Mouse (Mus musculus): ENCODE measurements around the gene Arhgap29. TPM values are rescaled to one million over a fixed set of nuclear protein-coding genes. Genes with fewer than 3 reads are reported as not detected.

The Arhgap29 gene
- polyA plus RNA-seq (2015; fragmentation: Nextera tagmentation; extraction: Ambion mirVana), result 36.2 and 38.5 TPM in 2 replicates

DNA sequence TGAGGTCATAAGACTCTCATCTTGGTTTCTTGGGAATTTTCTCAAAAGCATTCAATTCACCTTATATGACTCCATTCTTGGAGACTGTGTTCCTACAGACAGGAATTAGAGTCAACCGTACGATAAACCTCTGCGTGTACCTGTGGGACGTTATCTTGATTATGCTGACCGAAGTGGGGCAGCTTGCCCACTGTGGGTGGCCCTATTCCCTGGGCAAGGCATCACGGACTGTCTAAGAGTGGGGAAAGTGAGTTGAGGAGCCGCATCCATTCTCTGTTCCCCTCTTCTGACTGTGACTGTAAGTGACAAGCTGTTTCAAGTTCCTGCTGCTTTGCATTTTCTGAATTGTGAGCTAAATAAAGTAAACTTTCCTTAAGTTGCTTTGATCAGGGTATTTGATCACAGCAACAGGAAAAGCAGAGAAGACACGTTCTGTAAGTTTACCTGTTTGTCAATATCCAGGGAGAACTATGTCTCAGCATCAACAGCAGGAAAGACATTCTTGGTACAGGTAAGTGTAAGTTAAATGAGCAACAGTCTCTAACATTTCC, at the start of gene Arhgap29:
TSS of gene Arhgap29 (plus strand) at position 501 of the 551 bp plus-strand sequence.
- Histone ChIP-seq H3K27me3 (ENCODE audit: insufficient read depth, low read length) (no peaks in the 10 kb centered on the region), H3K27ac (peak within 1 kb of the TSS; percentile 80), H3K36me3 (ENCODE audit: insufficient read depth, low read length) (no peaks in the 10 kb centered on the region), H3K4me2 (ENCODE audit: low read length) (peak within 1 kb of the TSS; percentile 74), H3K4me3 (replicated peaks; ENCODE audit: low read depth, low read length) (peak within 1 kb of the TSS; percentile 63), H3K4me1 (replicated peaks; ENCODE audit: insufficient read depth, low read length) (0 out of 2 replicates have a peak, but pooled peaks cover 5% of the 10 kb centered on the region), H3K9ac (ENCODE audit: low read depth, low read length) (peak within 1 kb of the TSS; percentile 80), H3K9me3 (replicated peaks; ENCODE audit: low read length) (no peaks in the 10 kb centered on the region)
- DNase-seq (ENCODE audit: low spot score) (no peak), ATAC-seq (replicated peaks; ENCODE audit: low FRiP score, low read depth) (no peak)
- 94% methylated on average over 8 of the region's 8 CpGs for WGBS
- no peak for TF ChIP-seq CTCF (IDR thresholded peaks at IDR 0.05; ENCODE audit: low read depth)

DNA sequence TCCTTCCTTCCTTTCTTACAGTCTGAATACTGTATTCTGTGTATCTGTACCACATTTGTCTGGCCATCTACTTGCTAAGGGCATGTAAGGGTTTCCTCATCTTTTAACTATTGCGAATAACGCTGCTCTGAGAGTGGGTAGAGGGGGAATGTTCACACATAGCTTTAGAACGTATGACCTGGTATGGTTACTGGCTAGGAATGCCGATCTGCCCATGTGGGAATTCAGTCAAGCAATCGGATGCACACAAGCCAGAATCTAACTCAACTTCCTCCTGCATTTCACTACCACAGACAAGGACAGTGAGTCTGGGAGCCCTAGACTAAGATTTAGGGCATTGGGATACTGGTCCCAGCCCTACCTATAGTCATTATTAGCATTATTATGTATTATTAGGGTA, 49.6 kb upstream of the Arhgap29 start:
- 49% methylated on average over 5 of the region's 5 CpGs for WGBS
- no peak for DNase-seq (ENCODE audit: low spot score)
- peak overlapping the region; percentile 71 for H3K27ac ChIP-seq

DNA sequence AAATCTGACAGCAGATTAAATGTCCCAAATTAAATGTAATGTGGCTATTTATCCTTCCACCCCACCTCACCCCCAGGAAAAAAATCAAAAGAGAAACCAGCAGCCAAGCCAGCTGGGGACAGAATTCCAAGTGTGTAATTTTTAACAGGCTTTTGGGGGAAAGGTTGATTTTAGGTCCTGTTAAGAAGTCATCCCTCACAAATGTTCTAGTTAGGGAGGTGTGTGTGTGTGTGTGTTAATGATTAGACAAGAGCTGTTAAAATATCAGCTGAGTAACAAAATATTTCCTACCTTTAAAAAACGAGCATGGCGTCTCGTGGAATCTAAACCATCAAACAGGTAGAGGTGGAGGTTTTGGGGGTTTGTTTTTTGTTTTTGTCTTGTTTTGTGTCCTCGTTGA, 49.1 kb upstream of the Arhgap29 start:
- Histone ChIP-seq H3K9me3 (replicated peaks; ENCODE audit: low read length) (no peaks in the 10 kb centered on the region), H3K27ac (peak overlapping the region; percentile 71), H3K9ac (ENCODE audit: low read depth, low read length) (no peak overlapping the region), H3K36me3 (ENCODE audit: insufficient read depth, low read length) (no peaks in the 10 kb centered on the region), H3K27me3 (ENCODE audit: insufficient read depth, low read length) (no peaks in the 10 kb centered on the region), H3K4me2 (ENCODE audit: low read length) (peak overlapping the region; percentile 39), H3K4me3 (replicated peaks; ENCODE audit: low read depth, low read length) (no peak overlapping the region), H3K4me1 (replicated peaks; ENCODE audit: insufficient read depth, low read length) (peaks cover 10% of the 10 kb centered on the region)
- ATAC-seq (replicated peaks; ENCODE audit: low FRiP score, low read depth), result 0 out of 2 replicates have a peak, but pooled peaks have one; percentile 30
- no peak for TF ChIP-seq CTCF (IDR thresholded peaks at IDR 0.05; ENCODE audit: low read depth)
- 44% methylated on average over 4 of the region's 4 CpGs for WGBS
- no peak for DNase-seq (ENCODE audit: low spot score)

More for the DNA sequence above, 49.6 kb upstream of the Arhgap29 start:
- peak overlapping the region; percentile 39; the same call in 1 of the 2 replicates for H3K4me2 ChIP-seq (ENCODE audit: low read length)
- H3K36me3 ChIP-seq (ENCODE audit: insufficient read depth, low read length), result no peaks in the 10 kb centered on the region
- TF ChIP-seq CTCF (IDR thresholded peaks at IDR 0.05; ENCODE audit: low read depth), result no peak
- no peak overlapping the region for H3K9ac ChIP-seq (ENCODE audit: low read depth, low read length)
- H3K9me3 ChIP-seq (replicated peaks; ENCODE audit: low read length), result no peaks in the 10 kb centered on the region
- H3K27me3 ChIP-seq (ENCODE audit: insufficient read depth, low read length), result no peaks in the 10 kb centered on the region
- H3K4me1 ChIP-seq (replicated peaks; ENCODE audit: insufficient read depth, low read length), result peaks cover 10% of the 10 kb centered on the region
- H3K4me3 ChIP-seq (replicated peaks; ENCODE audit: low read depth, low read length), result no peak overlapping the region
- ATAC-seq (replicated peaks; ENCODE audit: low FRiP score, low read depth), result no peak

DNA sequence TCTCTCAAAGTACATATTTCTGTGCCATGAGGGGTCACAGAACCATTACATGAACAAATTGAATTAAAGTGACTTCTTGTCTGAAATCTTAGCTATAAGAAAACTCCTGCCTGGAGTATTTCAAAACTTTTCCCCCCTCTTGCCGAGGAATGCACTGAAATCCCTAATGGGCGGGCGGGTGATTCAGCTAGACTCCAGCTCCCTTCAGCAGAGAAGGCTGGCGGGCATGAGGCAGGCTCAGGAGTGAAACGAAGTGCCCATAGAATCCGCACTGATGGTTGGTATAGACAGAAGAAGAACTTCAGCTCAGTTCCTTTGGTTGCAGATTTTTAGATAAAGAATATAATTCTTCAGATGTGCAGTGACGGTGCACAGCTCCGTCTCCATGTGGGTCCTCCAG, 48.6 kb upstream of the Arhgap29 start:
- H3K27ac ChIP-seq, result peak overlapping the region; percentile 71
- no peak for DNase-seq (ENCODE audit: low spot score)
- no peak overlapping the region for H3K4me3 ChIP-seq (replicated peaks; ENCODE audit: low read depth, low read length)
- TF ChIP-seq CTCF (IDR thresholded peaks at IDR 0.05; ENCODE audit: low read depth), result no peak
- H3K4me2 ChIP-seq (ENCODE audit: low read length), result peak overlapping the region; percentile 39
- no peak overlapping the region; the same call in 1 of the 2 replicates for H3K9ac ChIP-seq (ENCODE audit: low read depth, low read length)
- no peak for ATAC-seq (replicated peaks; ENCODE audit: low FRiP score, low read depth)
- WGBS, result 58% methylated on average over 8 of the region's 8 CpGs
- no peaks in the 10 kb centered on the region for H3K36me3 ChIP-seq (ENCODE audit: insufficient read depth, low read length)
- H3K4me1 ChIP-seq (replicated peaks; ENCODE audit: insufficient read depth, low read length), result peaks cover 10% of the 10 kb centered on the region
- no peaks in the 10 kb centered on the region for H3K27me3 ChIP-seq (ENCODE audit: insufficient read depth, low read length)
- no peaks in the 10 kb centered on the region for H3K9me3 ChIP-seq (replicated peaks; ENCODE audit: low read length)

DNA sequence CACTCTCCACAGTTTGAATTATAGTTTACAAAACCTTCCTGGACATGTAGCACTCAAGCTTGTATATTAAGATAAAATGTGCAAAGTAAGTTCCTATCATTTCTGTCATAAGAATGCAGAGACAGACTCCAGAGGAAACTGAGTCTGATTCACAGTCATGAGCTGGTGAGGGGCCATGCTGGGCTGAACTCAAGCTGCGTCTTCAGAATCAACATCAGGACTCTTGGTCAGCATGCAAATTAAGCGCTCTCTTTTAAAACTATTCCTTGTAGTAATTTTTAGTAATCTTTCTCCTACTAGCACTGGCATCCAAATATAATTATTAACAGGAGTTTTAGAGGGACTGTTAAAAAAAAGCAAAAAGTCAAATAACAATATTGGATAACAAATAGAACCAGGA, 47.9 kb upstream of the Arhgap29 start:
- no peak overlapping the region for H3K4me3 ChIP-seq (replicated peaks; ENCODE audit: low read depth, low read length)
- no peaks in the 10 kb centered on the region for H3K9me3 ChIP-seq (replicated peaks; ENCODE audit: low read length)
- H3K4me1 ChIP-seq (replicated peaks; ENCODE audit: insufficient read depth, low read length), result peaks cover 10% of the 10 kb centered on the region
- ATAC-seq (replicated peaks; ENCODE audit: low FRiP score, low read depth), result no peak
- H3K27me3 ChIP-seq (ENCODE audit: insufficient read depth, low read length), result no peaks in the 10 kb centered on the region
- DNase-seq (ENCODE audit: low spot score), result no peak
- H3K9ac ChIP-seq (ENCODE audit: low read depth, low read length), result no peak overlapping the region
- H3K36me3 ChIP-seq (ENCODE audit: insufficient read depth, low read length), result no peaks in the 10 kb centered on the region
- no peak for TF ChIP-seq CTCF (IDR thresholded peaks at IDR 0.05; ENCODE audit: low read depth)
- no peak overlapping the region for H3K27ac ChIP-seq
- no peak overlapping the region for H3K4me2 ChIP-seq (ENCODE audit: low read length)
- 72% methylated on average over 2 of the region's 2 CpGs for WGBS

DNA sequence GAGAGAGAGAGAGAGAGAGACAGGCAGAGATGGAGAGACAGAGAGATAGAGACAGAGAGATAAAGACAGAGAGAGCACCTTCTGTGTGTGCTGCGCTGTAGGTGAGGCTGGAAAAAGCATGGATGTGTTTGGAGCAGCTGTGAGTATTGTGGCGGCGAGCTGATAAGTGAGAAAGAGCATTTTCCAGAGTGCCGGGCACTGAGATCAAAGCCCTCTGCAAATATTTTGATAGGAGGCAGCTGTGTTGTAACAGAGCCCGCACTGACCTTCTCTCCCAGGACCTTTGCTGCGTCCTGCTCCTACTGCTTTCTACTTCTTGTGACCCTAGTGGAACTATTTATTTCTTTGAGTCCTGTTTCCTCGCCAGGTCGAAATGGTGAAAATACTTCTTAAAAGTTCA, 45.7 kb upstream of the Arhgap29 start:
- Histone ChIP-seq H3K4me2 (ENCODE audit: low read length) (no peak overlapping the region), H3K27me3 (ENCODE audit: insufficient read depth, low read length) (no peaks in the 10 kb centered on the region), H3K4me1 (replicated peaks; ENCODE audit: insufficient read depth, low read length) (peaks cover 10% of the 10 kb centered on the region; the same call in 1 of the 2 replicates), H3K27ac (no peak overlapping the region), H3K36me3 (ENCODE audit: insufficient read depth, low read length) (no peaks in the 10 kb centered on the region), H3K9ac (ENCODE audit: low read depth, low read length) (no peak overlapping the region), H3K9me3 (replicated peaks; ENCODE audit: low read length) (no peaks in the 10 kb centered on the region), H3K4me3 (replicated peaks; ENCODE audit: low read depth, low read length) (no peak overlapping the region)
- WGBS, result 26% methylated on average over 8 of the region's 8 CpGs
- ATAC-seq (replicated peaks; ENCODE audit: low FRiP score, low read depth) (no peak), DNase-seq (ENCODE audit: low spot score) (peak; percentile 38)
- TF ChIP-seq CTCF (IDR thresholded peaks at IDR 0.05; ENCODE audit: low read depth), result no peak
